Mouse (Mus musculus) megakaryocyte, adult 5-6 weeks (primary cell): Measurements from ENCODE around the gene Glis2. TPM values are rescaled to one million over a fixed set of nuclear protein-coding genes. Genes with fewer than 3 reads are reported as not detected.

Experiments used
- ATAC-seq: 2 replicates; pipeline ENCODE4 v1.8.0; 2016; ENCODE audit warnings: mild to moderate bottlenecking, inconsistent platforms; ENCODE audit not compliant: poor library complexity, severe bottlenecking
- total RNA-seq, 2 experiments: library from RNA; stranded (forward) in 1 of 2; stranded (reverse) in 1 of 2; fragments of 153-499, 151-499 nt in 1 of 2; fragments of 221-1000, 200-1000 nt in 1 of 2; gene quantifications; 2 replicates each; pipeline versions ENCODE4 v1.2.3 to v1.2.4; 2015 to 2017

Glis2 gene
- total RNA-seq, 2 experiments from 2014 or later, result 0.51 to 0.80 TPM

DNA sequence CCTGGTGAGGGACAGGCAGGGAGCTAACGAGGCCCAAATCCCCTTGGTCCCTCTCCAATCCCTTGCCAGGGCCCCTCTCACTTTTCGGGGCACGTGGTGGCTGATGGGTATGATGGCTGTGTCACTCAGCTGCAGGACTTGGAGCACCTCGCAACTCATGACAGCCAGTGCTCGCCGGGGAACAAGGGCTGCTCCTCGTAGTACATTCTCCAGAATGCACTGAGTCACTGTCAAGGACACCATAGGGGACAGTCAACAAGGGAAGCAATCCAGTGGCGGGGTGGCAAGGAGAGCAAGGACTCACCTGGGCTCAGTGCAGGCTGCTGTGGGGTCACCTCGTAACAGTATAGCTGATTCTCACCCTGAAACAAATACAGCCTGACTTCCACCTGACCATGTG is 40.2 kb downstream of the Glis2 start:
- no peak for ATAC-seq

DNA sequence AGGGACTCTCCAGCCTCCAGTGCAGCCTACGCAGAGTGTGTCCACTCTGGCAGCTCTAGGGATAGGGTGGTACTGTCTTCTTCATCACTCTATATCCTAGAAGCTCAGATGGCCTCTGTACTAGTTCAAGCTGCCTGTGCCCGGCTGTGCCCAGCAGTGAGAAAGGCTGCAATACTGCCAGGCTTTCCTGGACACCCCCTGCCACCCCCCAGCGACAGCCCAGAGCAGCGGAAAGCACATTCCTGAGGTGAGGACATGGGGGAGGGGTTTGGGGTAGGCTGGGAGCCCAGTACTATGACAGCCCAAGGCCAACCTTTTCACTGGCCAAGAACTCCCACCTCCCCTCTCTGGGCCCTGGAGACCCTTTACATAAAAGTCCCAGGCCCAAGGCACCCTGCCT is 41.2 kb downstream of the Glis2 start:
- no peak for ATAC-seq

DNA sequence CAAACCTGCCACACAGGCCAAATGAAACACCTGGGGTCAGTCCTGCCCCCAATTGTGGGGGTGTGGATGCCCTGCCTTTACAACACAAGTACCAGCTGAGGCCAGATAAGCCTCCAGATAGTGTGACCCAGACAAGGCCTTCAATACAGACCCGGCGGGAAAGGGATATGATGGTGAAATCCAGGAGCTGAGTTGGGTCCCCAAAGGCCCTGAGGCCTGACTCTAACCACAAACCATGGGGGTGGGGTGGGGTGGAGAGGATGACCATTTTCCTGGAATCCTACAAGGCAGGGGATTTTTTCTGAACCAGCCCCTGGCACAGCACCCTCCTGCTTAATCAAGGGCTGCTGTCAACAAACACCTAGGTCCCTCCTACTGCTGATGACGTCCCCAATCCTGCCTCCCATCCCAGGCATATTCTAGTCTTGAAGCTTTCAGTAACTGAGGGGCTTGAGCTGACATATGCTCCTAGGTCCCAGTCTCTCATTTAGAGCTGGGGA is 44.4 kb downstream of the Glis2 start:
- ATAC-seq, result no peak

DNA sequence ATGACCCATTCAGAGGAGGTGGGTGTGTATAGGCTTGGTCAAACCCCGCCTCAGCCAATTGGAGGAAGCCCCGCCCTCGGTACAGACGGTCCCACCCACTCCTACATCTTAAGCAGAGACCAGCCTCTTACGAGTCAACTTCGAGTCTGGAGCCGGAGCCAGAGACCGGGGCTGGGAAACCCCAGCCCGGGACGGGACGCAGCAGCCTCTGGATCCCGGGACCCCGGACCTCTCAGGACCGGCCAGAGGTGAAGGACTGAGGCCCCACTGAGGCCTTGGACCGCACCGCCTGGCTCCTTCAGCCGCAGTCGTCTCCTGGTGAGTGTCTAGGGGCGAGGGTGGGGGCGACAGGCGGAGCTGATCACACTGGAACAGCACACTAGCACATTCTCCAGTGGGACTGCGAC is 45.3 kb downstream of the Glis2 start, which contains the start of the genes Vasn and Dnaja3:
Gene Vasn (plus strand): TSS at position 111 of the 407 bp plus-strand sequence.
Gene Dnaja3 (plus strand): TSS at position 159 of the 407 bp plus-strand sequence.
- peak; percentile 78 for ATAC-seq

DNA sequence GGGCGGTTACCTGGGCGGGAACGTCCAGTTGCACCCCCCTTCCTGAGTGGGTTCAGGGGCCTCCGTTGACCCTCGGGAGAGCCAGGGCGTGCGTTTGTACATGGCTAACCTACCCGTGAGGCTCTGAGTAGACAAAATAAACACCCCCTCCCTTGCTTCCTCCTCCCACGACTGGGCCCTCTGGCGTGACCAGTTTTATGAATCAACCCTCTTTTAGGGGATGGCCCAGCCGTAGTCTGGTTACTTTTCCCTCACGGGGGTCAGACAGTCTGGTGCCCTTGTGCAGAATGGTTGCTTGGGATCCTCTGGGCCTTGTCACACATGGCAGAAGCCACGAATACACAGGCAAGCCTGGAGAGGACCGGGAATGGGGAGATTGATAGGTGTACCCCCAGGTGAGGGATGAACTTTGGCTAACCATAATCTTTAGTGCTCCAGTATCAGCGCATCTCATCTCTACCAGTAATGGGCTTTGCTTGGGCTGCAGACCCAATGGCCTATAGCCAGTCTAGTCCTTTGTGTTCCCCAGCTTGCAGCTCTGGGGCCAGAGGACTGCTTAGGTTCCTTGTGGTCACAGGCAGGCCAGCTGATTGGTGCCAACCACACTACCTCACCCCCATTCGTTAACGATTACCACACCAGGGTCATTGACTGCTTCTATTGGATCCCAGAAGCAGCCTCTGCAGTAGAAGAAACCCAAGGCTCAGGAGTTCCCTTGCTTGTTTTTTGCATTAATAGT is 45.9 kb downstream of the Glis2 start:
- ATAC-seq, result peak; percentile 36; the same call in 1 of the 2 replicates

DNA sequence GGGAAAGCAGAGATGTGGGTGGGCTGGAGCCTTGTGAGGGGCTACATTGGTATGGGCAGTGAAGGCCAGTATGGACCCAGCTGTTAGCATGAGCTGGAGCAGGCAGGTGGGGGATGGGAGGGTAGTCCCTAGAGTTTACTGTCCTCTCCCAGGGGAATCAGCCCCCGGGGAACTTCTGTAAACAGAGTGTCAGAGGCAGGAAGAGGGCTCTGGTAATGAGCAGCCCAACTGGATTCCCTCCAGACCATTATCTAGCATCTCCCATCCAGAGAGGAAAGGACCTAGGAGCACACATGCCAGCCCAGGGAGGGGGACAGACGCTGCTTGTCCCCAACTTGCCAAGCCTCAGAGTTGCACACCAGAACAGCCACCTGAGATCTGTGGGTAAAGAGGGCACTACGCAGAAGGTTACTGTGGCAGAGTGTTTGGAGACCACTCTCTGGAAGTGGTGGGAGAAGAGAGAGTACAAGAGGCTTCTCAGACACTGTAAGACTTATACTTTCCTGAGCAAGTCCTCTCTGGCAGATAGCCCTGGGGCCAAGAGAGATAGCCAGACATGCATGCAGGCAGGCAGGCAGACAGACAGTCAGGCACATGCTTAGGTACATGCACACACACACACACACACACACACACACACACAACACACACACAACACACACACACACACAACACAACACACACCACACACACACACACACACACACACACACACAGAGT is 46.8 kb downstream of the Glis2 start:
- no peak for ATAC-seq

DNA sequence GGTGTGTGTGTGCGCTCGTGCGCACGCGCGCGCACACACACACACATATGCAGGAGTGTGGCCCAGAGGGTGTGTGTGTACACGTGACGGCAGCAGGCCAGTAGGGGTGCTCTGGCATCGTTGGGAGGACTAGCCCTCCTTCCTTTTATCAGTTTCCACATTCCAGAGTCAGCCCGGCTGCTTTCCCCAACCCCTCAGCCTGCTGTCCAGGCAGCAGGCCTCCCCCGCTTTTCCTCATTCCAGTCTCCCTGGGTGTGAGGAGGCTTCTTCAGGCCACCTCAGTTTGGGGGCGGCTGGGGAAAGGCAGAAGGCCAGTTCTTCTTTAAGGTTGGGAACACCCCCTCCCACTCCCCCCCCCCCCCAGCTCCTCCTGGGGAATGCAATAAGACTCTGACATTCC is 47.7 kb downstream of the Glis2 start:
- ATAC-seq, result no peak

DNA sequence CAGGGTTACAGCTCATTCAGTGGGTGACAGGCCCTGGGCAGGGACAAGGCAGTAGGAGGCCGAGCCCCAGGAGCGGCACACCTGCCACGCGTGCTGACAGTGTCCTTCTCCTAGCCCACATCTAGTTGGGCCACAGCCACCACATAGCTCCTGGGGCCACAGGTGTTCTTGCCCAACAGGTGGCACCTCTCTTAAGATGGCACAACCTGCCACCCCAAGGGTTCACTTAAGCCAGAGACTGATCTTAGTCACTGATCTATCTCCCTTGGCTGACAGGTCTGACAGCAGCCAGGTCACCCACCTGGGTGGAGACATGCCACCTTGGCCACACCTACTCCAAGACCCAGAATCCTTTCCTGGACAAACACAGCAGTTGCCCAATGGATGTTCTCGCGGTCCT is 48.4 kb downstream of the Glis2 start:
- no peak for ATAC-seq

DNA sequence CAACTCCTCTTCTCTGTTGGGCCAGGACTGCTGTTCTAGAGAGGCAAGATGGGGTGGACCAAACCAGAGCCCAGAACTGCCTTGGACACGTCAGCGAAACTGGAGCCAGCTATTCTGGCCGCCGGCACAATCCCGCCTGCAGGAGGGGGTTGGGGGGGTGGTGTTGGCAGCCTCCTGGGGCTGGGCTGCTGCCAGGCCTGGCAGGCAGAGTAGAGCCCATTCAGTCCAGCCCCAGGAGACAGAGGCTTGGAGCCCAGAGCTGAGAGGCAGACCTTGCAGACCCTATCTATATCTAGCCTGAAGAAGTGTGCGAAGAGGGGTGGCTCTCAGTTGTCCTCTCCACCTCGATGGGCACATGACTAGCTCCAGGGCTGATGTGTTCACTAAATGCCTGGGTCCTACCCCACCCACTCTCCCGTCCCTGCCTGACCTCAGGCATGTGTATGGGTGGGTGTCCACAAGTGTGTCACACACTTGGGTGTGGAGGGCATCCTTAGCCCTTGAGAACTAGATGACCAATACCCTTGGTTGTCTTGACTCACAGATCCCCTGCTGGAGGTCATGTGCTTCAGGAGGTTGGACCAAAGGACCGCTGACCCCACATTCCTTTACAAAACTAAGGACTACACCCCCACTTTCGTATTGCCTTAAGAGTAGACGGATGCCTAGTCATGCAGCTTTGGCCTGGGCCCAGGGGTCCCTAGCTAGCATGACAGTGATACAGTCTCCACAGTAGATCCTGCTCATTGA is 49.3 kb downstream of the Glis2 start:
- ATAC-seq, result no peak

DNA sequence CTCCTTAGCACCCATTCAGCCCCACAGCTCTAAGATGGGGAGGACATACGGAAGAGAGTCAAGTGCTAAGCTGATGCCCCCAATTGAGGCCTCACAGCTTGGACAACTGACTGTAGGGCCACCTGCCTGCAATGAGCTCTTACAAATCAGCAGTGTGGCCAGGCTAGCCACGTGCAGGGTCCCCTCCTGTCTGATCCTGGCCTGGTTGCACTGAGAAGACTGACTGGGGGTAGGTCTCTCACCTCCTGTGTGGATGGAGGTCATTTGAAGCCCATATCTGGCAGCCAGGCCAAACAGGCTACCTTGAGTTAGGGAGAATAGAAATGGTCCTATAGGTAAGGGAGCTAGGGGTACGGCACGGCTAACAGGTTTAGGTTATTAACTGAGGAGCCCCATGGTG is 51.4 kb downstream of the Glis2 start:
- no peak for ATAC-seq

DNA sequence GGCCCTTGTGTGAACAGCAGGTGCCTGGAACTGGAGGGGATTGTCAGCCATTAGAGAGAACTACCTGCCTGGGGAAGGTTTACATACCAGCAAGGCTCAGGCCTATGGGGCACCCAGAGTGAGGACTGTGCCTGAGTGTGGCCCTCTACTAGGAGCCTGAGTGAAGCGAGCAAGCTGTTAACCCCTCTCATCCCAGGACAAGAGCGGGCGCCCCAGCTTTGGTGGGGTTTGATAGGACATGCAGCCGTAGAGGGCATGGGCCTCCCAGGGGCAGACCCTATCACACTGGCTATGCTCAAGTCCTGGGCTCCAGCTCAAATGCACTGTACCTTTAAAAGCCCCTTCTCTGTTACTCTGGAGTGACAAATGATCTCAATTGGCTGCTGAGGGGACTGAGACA is 52.3 kb downstream of the Glis2 start:
- no peak for ATAC-seq

DNA sequence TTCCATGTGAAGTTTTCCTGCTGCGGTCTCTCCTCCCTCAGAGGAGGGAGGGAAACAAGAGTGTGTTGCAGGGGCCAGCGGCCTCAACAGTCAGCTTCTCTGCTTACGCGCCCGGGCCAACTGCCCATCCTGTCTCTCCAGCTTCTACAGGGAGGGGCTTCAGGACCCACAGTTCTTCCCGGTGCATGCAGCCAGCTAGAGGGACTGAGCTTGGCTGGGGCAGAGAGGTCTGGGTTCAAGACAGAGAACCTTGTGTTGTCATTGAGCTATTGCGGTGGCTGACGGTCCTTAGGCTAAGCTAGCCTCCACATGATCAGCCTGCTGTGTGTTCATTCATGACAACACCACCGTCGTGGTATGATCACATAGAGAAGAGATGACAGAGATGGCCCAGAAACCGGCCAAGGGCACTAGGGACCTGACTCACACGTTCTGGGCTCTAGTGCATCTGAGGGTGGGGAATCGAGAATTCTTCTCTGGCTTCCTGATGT is 53.2 kb downstream of the Glis2 start:
- no peak for ATAC-seq

DNA sequence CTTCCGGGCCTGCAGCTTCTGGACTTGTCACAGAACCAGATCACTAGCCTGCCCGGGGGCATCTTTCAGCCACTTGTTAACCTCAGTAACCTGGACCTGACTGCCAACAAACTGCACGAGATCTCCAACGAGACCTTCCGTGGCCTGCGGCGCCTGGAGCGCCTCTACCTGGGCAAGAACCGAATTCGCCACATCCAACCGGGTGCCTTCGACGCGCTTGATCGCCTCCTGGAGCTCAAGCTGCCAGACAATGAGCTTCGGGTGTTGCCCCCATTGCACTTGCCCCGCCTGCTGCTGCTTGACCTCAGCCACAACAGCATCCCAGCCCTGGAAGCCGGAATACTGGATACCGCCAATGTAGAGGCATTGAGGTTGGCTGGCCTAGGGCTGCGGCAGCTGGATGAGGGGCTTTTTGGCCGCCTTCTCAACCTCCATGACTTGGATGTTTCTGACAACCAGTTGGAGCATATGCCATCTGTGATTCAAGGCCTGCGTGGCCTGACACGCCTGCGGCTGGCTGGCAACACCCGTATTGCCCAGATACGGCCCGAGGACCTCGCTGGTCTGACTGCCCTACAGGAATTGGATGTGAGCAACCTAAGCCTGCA is 54.0 kb downstream of the Glis2 start:
- ATAC-seq, result no peak

DNA sequence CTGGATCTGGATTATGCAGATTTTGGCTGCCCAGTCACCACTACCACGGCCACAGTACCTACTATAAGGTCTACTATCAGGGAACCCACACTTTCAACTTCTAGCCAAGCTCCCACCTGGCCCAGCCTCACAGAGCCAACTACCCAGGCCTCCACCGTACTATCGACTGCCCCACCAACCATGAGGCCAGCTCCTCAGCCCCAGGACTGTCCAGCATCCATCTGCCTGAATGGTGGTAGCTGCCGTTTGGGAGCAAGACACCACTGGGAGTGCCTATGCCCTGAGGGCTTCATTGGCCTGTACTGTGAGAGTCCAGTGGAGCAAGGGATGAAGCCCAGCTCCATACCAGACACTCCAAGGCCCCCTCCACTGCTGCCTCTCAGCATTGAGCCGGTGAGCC is 54.7 kb downstream of the Glis2 start:
- ATAC-seq, result no peak

DNA sequence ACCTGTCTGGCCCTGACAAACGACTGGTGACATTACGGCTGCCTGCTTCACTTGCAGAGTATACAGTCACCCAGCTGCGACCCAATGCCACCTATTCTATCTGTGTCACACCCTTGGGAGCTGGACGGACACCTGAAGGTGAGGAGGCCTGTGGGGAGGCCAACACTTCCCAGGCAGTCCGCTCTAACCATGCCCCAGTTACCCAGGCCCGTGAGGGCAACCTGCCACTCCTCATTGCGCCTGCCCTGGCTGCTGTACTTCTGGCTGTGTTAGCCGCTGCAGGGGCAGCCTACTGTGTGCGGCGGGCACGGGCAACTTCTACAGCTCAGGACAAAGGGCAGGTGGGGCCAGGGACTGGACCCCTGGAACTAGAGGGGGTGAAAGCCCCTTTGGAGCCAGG is 55.2 kb downstream of the Glis2 start:
- no peak for ATAC-seq

DNA sequence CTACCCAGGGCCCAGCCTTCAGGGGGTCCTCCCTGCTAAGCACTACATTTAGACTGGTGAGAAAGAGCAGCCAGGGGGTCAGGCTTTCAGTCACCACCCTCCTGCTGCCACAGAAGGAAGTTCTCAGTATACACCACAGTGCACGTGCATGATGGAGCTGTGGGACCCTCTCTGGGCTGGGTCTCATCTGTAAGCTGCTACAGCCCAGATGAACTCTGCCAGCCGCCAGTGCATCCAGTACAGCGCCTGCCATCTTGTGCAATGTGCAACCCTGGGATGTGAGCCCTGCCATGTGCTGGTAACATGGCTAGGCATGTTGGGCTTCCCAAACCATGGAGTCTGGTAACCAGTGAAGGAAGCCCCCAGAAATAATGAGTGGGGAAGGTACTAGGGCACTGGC is 55.6 kb downstream of the Glis2 start:
- ATAC-seq, result no peak

DNA sequence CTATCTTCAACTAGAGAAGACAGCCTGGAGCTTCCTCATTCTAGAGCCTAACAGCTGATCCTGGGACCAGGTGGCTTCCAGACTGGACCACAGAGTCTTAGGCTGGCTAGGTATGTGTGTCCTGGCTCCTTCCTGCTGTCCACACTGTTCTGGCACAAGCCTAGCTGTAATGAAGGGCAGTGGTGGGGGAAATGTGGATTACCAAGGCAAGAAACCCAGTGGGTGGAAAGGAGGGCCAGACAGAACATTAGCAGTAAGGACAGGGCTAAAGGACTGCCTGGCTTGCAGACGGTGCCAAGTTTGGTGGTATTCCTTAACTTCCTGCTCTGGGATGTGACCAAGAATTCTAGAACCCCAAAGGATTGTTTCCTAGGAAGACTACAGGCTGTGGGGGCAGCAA is 56.6 kb downstream of the Glis2 start:
- no peak for ATAC-seq

DNA sequence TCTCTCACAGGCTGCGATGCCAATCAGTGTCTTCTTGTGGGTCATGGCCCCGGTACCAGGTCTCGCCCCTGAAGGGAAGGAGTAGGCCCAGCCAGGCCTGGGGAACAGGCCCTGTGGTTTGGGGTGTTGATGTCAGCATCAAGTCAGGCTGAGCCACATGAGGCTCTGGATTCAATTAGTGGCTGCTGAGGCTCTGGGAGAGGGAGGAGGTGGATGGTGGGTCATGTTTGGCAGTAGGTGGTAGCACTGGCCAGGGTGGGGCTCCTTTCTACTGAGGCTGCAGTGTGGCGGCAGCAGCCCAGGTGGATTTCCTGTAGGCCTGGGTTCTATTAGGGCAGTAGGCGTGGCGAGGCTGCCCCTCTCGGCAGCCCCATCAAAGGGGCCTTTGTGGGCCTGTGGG is 57.1 kb downstream of the Glis2 start:
- no peak for ATAC-seq

DNA sequence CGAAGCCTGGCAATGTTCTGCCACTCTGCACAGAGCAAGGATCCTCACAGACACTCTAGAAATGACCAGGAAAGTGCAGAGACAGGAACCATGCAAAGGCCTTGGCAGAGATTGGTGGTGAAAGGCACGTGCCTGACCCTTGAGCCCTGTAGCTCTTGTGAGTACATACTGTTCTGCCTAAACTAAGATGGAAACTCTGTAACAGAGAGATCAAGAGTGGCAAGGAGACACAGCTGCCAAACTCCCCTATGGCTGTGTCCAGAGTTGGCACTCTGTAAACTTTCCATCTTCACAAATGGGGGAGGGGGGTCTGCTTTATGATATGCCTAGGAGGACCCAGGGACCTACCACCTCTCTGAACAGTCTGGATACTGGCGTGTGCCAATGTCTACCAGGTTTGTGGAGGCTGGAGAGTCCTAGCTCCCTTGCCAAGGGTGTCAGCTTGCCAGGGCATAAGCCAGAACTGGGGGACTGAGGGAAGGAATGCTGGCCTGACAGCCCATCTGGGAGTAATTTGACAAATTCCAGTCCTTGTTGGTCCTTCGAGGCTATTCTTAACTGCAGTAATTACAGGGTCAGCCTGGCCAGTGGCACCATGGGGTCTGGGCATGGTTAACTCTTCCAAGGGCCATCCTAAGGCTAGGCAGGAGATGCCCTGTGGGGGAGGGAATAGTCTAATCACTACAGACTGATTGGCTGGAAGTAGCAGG is 58.3 kb downstream of the Glis2 start:
- ATAC-seq, result no peak

DNA sequence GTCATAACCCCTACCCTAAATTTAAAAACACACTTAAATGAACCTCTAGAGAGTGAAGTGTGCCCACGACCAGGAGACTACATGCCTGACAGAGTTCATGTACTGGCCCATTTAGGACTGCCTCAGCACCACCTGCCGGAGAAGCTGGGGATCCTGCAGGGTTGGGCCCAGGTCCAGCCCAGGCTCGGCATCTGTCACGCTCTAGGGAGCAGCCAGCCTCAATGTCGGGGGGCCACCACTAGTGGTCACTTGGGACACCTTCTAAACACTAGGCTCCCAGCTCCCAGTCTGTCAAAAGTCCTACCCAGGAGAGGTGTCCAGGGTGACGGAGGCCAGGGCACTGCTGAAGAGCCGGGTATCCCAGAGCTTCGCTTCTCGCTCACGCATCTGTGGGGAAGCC is 60.2 kb downstream of the Glis2 start:
- no peak for ATAC-seq
